Comparison of ENCODE assay signal across 11 mouse cellular contexts in the genomic region with DNA sequence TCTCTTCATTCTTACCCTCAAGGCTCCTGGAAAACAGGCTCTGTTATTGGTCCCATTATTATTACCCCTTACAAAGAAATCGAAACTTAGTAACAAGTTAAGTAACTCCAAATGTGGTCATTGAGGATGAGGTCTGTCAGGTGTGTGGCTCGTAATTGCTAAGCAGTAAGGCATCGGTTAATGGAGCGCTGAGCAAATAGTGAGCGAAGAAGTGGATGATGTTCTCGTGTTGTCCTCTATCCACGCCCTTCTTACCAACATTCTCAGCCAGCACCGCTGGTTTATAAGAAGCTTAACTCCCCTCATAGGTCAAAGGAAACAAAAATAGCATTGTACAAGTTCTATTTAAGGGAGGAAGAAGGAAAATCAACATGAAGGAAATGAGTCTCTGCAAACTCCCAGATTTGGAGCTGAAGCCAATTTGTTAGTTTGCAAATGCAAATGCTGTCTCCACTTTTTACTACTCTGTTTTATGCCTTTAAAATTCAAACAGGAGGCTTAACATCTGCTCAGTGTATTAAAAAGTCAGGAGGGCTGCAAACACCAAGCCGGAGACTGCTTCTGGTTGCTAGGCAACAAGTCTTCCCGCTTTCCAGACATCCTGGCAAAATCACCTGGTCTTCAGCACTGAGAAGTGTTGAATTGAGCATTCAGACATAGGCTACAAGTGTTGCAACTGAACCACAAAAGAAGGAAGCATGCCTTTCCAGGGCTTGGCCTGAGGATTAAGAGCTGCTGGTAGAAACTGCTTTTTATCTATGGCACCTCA.
DNase-seq lines count a peak whose midpoint lies in the region; ATAC-seq and TF ChIP-seq lines count a peak whose summit lies in the region.
"Had no signal": no experiment of that assay in that cellular context is flagged by ENCODE, and none has a peak within 500 bp of the region (broad histone marks: within the 10 kb centered on the region; RNA-seq: fewer than 3 reads in every experiment).

No protein-coding gene starts in this region.

- no peak overlapping the region for H3K4me2 ChIP-seq in forebrain, postnatal 0 days (ENCODE audit: low read depth)

- ATAC-seq in forebrain, postnatal 0 days = peak; percentile 90

- no peaks in the 10 kb centered on the region for H3K9me3 ChIP-seq in forebrain, postnatal 0 days (ENCODE audit: low read length)
- no peaks in the 10 kb centered on the region for H3K9me3 ChIP-seq in midbrain, embryonic 10.5 days (replicated peaks)

- WGBS in forebrain, postnatal 0 days = 40% methylated on average over 10 of the region's 10 CpGs
- WGBS in midbrain, embryonic 10.5 days = 44% methylated on average over 10 of the region's 10 CpGs

- peaks cover 13% of the 10 kb centered on the region; the same call in 1 of the 2 replicates for H3K4me1 ChIP-seq in forebrain, postnatal 0 days (ENCODE audit: insufficient read depth)
- peaks cover 14% of the 10 kb centered on the region for H3K4me1 ChIP-seq in midbrain, embryonic 10.5 days

- H3K9ac ChIP-seq in forebrain, postnatal 0 days = no peak overlapping the region

- H3K27ac ChIP-seq in forebrain, postnatal 0 days (ENCODE audit: low read depth, low read length) = peak overlapping the region; percentile 35; the same call in 1 of the 2 replicates
- no peak overlapping the region for H3K27ac ChIP-seq in midbrain, embryonic 10.5 days (replicated peaks)
- H3K27ac ChIP-seq: macrophage had no signal

- H3K4me3 ChIP-seq in forebrain, postnatal 0 days (ENCODE audit: low read depth, low read length) = no peak overlapping the region
- no peak overlapping the region for H3K4me3 ChIP-seq in midbrain, embryonic 10.5 days

- H3K36me3 ChIP-seq in forebrain, postnatal 0 days (ENCODE audit: insufficient read depth) = no peaks in the 10 kb centered on the region
- H3K36me3 ChIP-seq in midbrain, embryonic 10.5 days = no peaks in the 10 kb centered on the region

- peak; percentile 37 for DNase-seq in layer of hippocampus, adult 11-12 months (ENCODE audit: low spot score)
- no peak for DNase-seq in layer of hippocampus, adult 9-10 months (ENCODE audit: low spot score)
- peak; percentile 83 for DNase-seq in brain, adult 2 months (ENCODE audit: low read depth, low spot score)
- DNase-seq in forebrain, postnatal 0 days = peak; percentile 78
- DNase-seq in midbrain, embryonic 10.5 days (ENCODE audit: low spot score) = peak; percentile 20
- no peak for DNase-seq in yolk sac, embryonic 10.5 days (ENCODE audit: low spot score)
- DNase-seq in heart, adult 18-20 months = no peak
- no peak for DNase-seq in adrenal gland, adult (ENCODE audit: inconsistent age in 2 of 2, low spot score in 1 of 2)
- DNase-seq: cerebellum, postnatal 10 days had no signal

- TF ChIP-seq CTCF in forebrain, postnatal 0 days (IDR thresholded peaks at IDR 0.05; ENCODE audit: low read depth) = no peak

- no peaks in the 10 kb centered on the region for H3K27me3 ChIP-seq in forebrain, postnatal 0 days (ENCODE audit: insufficient read depth, low read length)
- H3K27me3 ChIP-seq in midbrain, embryonic 10.5 days (ENCODE audit: low read depth, poor library complexity, severe bottlenecking) = no peaks in the 10 kb centered on the region; the same call in 1 of the 2 replicates
- H3K27me3 ChIP-seq: CH12.LX had no signal

Comparison
In these comparisons a context has a peak if more than half of its experiments do, and no peak if none do; other contexts are left out.
1. DNase-seq: peak in layer of hippocampus, adult 11-12 months (single experiment), brain, adult 2 months (single experiment), forebrain, postnatal 0 days (single experiment) and midbrain, embryonic 10.5 days (single experiment); none in layer of hippocampus, adult 9-10 months (single experiment), yolk sac, embryonic 10.5 days (single experiment), heart, adult 18-20 months (0 of 2) and adrenal gland, adult (0 of 2).